Mouse (Mus musculus): ENCODE data around the gene Glipr1l1. TPM values are rescaled to one million over a fixed set of nuclear protein-coding genes. Genes with fewer than 3 reads are reported as not detected.
"Not testable (repeated sequence)": the region's sequence is repeated elsewhere in the genome, so short reads cannot be mapped to it uniquely, and the experiment has no call there.

Glipr1l1 gene
- 0.57 TPM in 1 of 2 replicates, not detected in the other for polyA plus RNA-seq (2014; fragmentation: Nextera tagmentation; extraction: Ambion mirVana)

- DNase-seq (peak; percentile 93), ATAC-seq (ENCODE audit: low FRiP score, low TSS enrichment) (peak; percentile 92)
- no peak within 1 kb of the TSS for H3K9ac ChIP-seq (replicated peaks; ENCODE audit: low read length)
- H3K4me1 ChIP-seq (ENCODE audit: control insufficient read depth, insufficient read depth, low read length) = no peaks in the 10 kb centered on the region
- no peaks in the 10 kb centered on the region for H3K9me3 ChIP-seq (ENCODE audit: control insufficient read depth, low read length)
- WGBS = 26% methylated on average over 14 of the region's 14 CpGs
- H3K27ac ChIP-seq (replicated peaks; ENCODE audit: low read depth, low read length) = no peak within 1 kb of the TSS
- no peaks in the 10 kb centered on the region for H3K36me3 ChIP-seq (ENCODE audit: control insufficient read depth, insufficient read depth, low read length)
- H3K4me2 ChIP-seq (ENCODE audit: low read length) = 0 out of 2 replicates have a peak within 1 kb of the TSS, but pooled peaks have one; percentile 22
- H3K4me3 ChIP-seq (replicated peaks; ENCODE audit: low read depth, low read length) = no peak within 1 kb of the TSS
- H3K27me3 ChIP-seq (ENCODE audit: control insufficient read depth, insufficient read depth, low read length) = no peaks in the 10 kb centered on the region
Measured at GRCm38 (mm10) chr10:112059702-112060582, at the start of gene Glipr1l1. Gene Glipr1l1, plus strand, starts transcription at chr10:112060189.

- no peak overlapping the region for H3K4me2 ChIP-seq (ENCODE audit: low read length)
- H3K27me3 ChIP-seq (ENCODE audit: control insufficient read depth, insufficient read depth, low read length) = no peaks in the 10 kb centered on the region
- no peak for DNase-seq
- ATAC-seq (ENCODE audit: low FRiP score, low TSS enrichment) = no peak
- H3K36me3 ChIP-seq (ENCODE audit: control insufficient read depth, insufficient read depth, low read length) = no peaks in the 10 kb centered on the region
- H3K4me1 ChIP-seq (ENCODE audit: control insufficient read depth, insufficient read depth, low read length) = no peaks in the 10 kb centered on the region
- no peaks in the 10 kb centered on the region for H3K9me3 ChIP-seq (ENCODE audit: control insufficient read depth, low read length)
- no peak overlapping the region for H3K9ac ChIP-seq (replicated peaks; ENCODE audit: low read length)
- no peak overlapping the region for H3K4me3 ChIP-seq (replicated peaks; ENCODE audit: low read depth, low read length)
- WGBS = 77% methylated on average over 2 of the region's 2 CpGs
- H3K27ac ChIP-seq (replicated peaks; ENCODE audit: low read depth, low read length) = no peak overlapping the region
Measured at GRCm38 (mm10) chr10:112023585-112023984, 36.4 kb upstream of the Glipr1l1 start.

GRCm38 (mm10) chr10:112028689-112029088, 31.3 kb upstream of the Glipr1l1 start:
- DNase-seq; H3K4me2 ChIP-seq (ENCODE audit: low read length); ATAC-seq (ENCODE audit: low FRiP score, low TSS enrichment); H3K4me3 ChIP-seq (replicated peaks; ENCODE audit: low read depth, low read length); H3K9ac ChIP-seq (replicated peaks; ENCODE audit: low read length); H3K36me3 ChIP-seq (ENCODE audit: control insufficient read depth, insufficient read depth, low read length); H3K27ac ChIP-seq (replicated peaks; ENCODE audit: low read depth, low read length); H3K9me3 ChIP-seq (ENCODE audit: control insufficient read depth, low read length); H3K4me1 ChIP-seq (ENCODE audit: control insufficient read depth, insufficient read depth, low read length); H3K27me3 ChIP-seq (ENCODE audit: control insufficient read depth, insufficient read depth, low read length): not testable (repeated sequence)
- 67% methylated on average over 3 of the region's 3 CpGs for WGBS

GRCm38 (mm10) chr10:112043523-112043922, 16.5 kb upstream of the Glipr1l1 start:
- not testable (repeated sequence) for DNase-seq; H3K4me1 ChIP-seq (ENCODE audit: control insufficient read depth, insufficient read depth, low read length); H3K27ac ChIP-seq (replicated peaks; ENCODE audit: low read depth, low read length); H3K36me3 ChIP-seq (ENCODE audit: control insufficient read depth, insufficient read depth, low read length); H3K27me3 ChIP-seq (ENCODE audit: control insufficient read depth, insufficient read depth, low read length); ATAC-seq (ENCODE audit: low FRiP score, low TSS enrichment); H3K4me3 ChIP-seq (replicated peaks; ENCODE audit: low read depth, low read length); H3K9ac ChIP-seq (replicated peaks; ENCODE audit: low read length); H3K9me3 ChIP-seq (ENCODE audit: control insufficient read depth, low read length); H3K4me2 ChIP-seq (ENCODE audit: low read length)
- 82% methylated on average over 9 of the region's 9 CpGs for WGBS

GRCm38 (mm10) chr10:112044283-112044682, 15.7 kb upstream of the Glipr1l1 start:
- not testable (repeated sequence) for H3K9me3 ChIP-seq (ENCODE audit: control insufficient read depth, low read length); H3K27ac ChIP-seq (replicated peaks; ENCODE audit: low read depth, low read length); H3K4me1 ChIP-seq (ENCODE audit: control insufficient read depth, insufficient read depth, low read length); H3K4me3 ChIP-seq (replicated peaks; ENCODE audit: low read depth, low read length); H3K27me3 ChIP-seq (ENCODE audit: control insufficient read depth, insufficient read depth, low read length); H3K9ac ChIP-seq (replicated peaks; ENCODE audit: low read length); H3K36me3 ChIP-seq (ENCODE audit: control insufficient read depth, insufficient read depth, low read length)
- H3K4me2 ChIP-seq (ENCODE audit: low read length) = peak overlapping the region; percentile 22; the same call in 1 of the 2 replicates
- DNase-seq (peak; percentile 30), ATAC-seq (ENCODE audit: low FRiP score, low TSS enrichment) (peak; percentile 58; the same call in 1 of the 2 replicates)
- WGBS = 40% methylated on average over 14 of the region's 14 CpGs

GRCm38 (mm10) chr10:112051220-112051619, 8.8 kb upstream of the Glipr1l1 start:
- no peaks in the 10 kb centered on the region for H3K4me1 ChIP-seq (ENCODE audit: control insufficient read depth, insufficient read depth, low read length)
- no peaks in the 10 kb centered on the region for H3K36me3 ChIP-seq (ENCODE audit: control insufficient read depth, insufficient read depth, low read length)
- no peaks in the 10 kb centered on the region for H3K9me3 ChIP-seq (ENCODE audit: control insufficient read depth, low read length)
- no peak overlapping the region for H3K27ac ChIP-seq (replicated peaks; ENCODE audit: low read depth, low read length)
- no peaks in the 10 kb centered on the region for H3K27me3 ChIP-seq (ENCODE audit: control insufficient read depth, insufficient read depth, low read length)
- DNase-seq (no peak), ATAC-seq (ENCODE audit: low FRiP score, low TSS enrichment) (no peak)
- H3K9ac ChIP-seq (replicated peaks; ENCODE audit: low read length) = no peak overlapping the region
- H3K4me3 ChIP-seq (replicated peaks; ENCODE audit: low read depth, low read length) = no peak overlapping the region
- H3K4me2 ChIP-seq (ENCODE audit: low read length) = no peak overlapping the region

GRCm38 (mm10) chr10:112051956-112052355, 8.0 kb upstream of the Glipr1l1 start:
- 66% methylated on average over 2 of the region's 2 CpGs for WGBS
- ATAC-seq (ENCODE audit: low FRiP score, low TSS enrichment) = not testable (repeated sequence)

GRCm38 (mm10) chr10:112060583-112060934, 570 bp downstream of the Glipr1l1 start:
- H3K36me3 ChIP-seq (ENCODE audit: control insufficient read depth, insufficient read depth, low read length); H3K9ac ChIP-seq (replicated peaks; ENCODE audit: low read length); H3K4me1 ChIP-seq (ENCODE audit: control insufficient read depth, insufficient read depth, low read length); H3K9me3 ChIP-seq (ENCODE audit: control insufficient read depth, low read length); DNase-seq; H3K4me2 ChIP-seq (ENCODE audit: low read length); H3K27ac ChIP-seq (replicated peaks; ENCODE audit: low read depth, low read length); H3K4me3 ChIP-seq (replicated peaks; ENCODE audit: low read depth, low read length); H3K27me3 ChIP-seq (ENCODE audit: control insufficient read depth, insufficient read depth, low read length); ATAC-seq (ENCODE audit: low FRiP score, low TSS enrichment): not testable (repeated sequence)
- 77% methylated on average over 6 of the region's 6 CpGs for WGBS

More at GRCm38 (mm10) chr10:112051956-112052355, 8.0 kb upstream of the Glipr1l1 start:
- DNase-seq = peak; percentile 43
- not testable (repeated sequence) for H3K4me1 ChIP-seq (ENCODE audit: control insufficient read depth, insufficient read depth, low read length); H3K4me3 ChIP-seq (replicated peaks; ENCODE audit: low read depth, low read length); H3K36me3 ChIP-seq (ENCODE audit: control insufficient read depth, insufficient read depth, low read length); H3K27me3 ChIP-seq (ENCODE audit: control insufficient read depth, insufficient read depth, low read length); H3K9ac ChIP-seq (replicated peaks; ENCODE audit: low read length); H3K27ac ChIP-seq (replicated peaks; ENCODE audit: low read depth, low read length); H3K4me2 ChIP-seq (ENCODE audit: low read length); H3K9me3 ChIP-seq (ENCODE audit: control insufficient read depth, low read length)

- Histone ChIP-seq H3K4me3 (replicated peaks; ENCODE audit: low read depth, low read length) (no peak overlapping the region), H3K36me3 (ENCODE audit: control insufficient read depth, insufficient read depth, low read length) (no peaks in the 10 kb centered on the region), H3K9me3 (ENCODE audit: control insufficient read depth, low read length) (no peaks in the 10 kb centered on the region), H3K27me3 (ENCODE audit: control insufficient read depth, insufficient read depth, low read length) (no peaks in the 10 kb centered on the region), H3K9ac (replicated peaks; ENCODE audit: low read length) (no peak overlapping the region), H3K4me2 (ENCODE audit: low read length) (no peak overlapping the region), H3K27ac (replicated peaks; ENCODE audit: low read depth, low read length) (no peak overlapping the region), H3K4me1 (ENCODE audit: control insufficient read depth, insufficient read depth, low read length) (no peaks in the 10 kb centered on the region)
- no peak for ATAC-seq (ENCODE audit: low FRiP score, low TSS enrichment)
- 50% methylated on average over 2 of the region's 2 CpGs for WGBS
- no peak for DNase-seq
Measured at GRCm38 (mm10) chr10:112080044-112080443, 20.1 kb downstream of the Glipr1l1 start.

All from midbrain, embryonic 14.5 days (tissue).